Mouse (Mus musculus) MEL (cell line): ENCODE measurements at regions not wholly inside any gene's neighbourhood (a gene's known extent, or its start where the extent isn't known, plus 50 kb on each side); places are given as distances from the start of the nearest gene placed in this dataset.

ENCODE experiments used
- DNase-seq: peaks from one replicate; pipeline ENCODE4 v3.0.0; 2011; ENCODE audit warnings: low read depth, low spot score
- H3K27ac ChIP-seq: 2 replicates; pipeline ENCODE4 v1.5.1; 2012; ENCODE audit warnings: low read depth, mild to moderate bottlenecking, control low read depth, low read length, moderate library complexity; ENCODE audit not compliant: control insufficient read depth
- H3K27me3 ChIP-seq, 2 experiments: fragments of 150-350 bp in 1 of 2; sonication (generic) in 1 of 2; 2 replicates each; pipeline ENCODE4 v1.6.1; 2012; ENCODE audit warnings: low read length in 2 of 2, mild to moderate bottlenecking in 2 of 2, improper control_type of control experiment in 1 of 2, moderate library complexity in 1 of 2; ENCODE audit not compliant: insufficient read depth in 2 of 2, control insufficient read depth in 1 of 2
- H3K36me3 ChIP-seq, 2 experiments: 2 replicates each; pipeline ENCODE4 v1.6.1; 2012 to 2014; ENCODE audit warnings: low read length in 2 of 2, improper control_type of control experiment in 1 of 2, inconsistent platforms in 1 of 2, mild to moderate bottlenecking in 1 of 2; ENCODE audit not compliant: insufficient read depth in 2 of 2, control insufficient read depth in 1 of 2
- H3K4me1 ChIP-seq, 2 experiments: fragments of 150-350 bp in 1 of 2; sonication (generic) in 1 of 2; 2 replicates each; pipeline ENCODE4 v1.6.1; 2012; ENCODE audit warnings: low read length in 2 of 2, improper control_type of control experiment in 1 of 2, mild to moderate bottlenecking in 1 of 2; ENCODE audit not compliant: insufficient read depth in 2 of 2, control insufficient read depth in 1 of 2
- H3K4me3 ChIP-seq, 2 experiments: fragments of 150-350 bp in 1 of 2; sonication (generic) in 1 of 2; 2 replicates each; pipeline ENCODE4 v1.5.1; 2012; ENCODE audit warnings: low read depth in 2 of 2, low read length in 2 of 2, mild to moderate bottlenecking in 2 of 2, moderate library complexity in 2 of 2, control low read depth in 1 of 2, improper control_type of control experiment in 1 of 2; ENCODE audit not compliant: control insufficient read depth in 1 of 2, insufficient read depth in 1 of 2
- H3K79me2 ChIP-seq: 2 replicates; pipeline ENCODE4 v1.6.1; 2012; ENCODE audit warnings: mild to moderate bottlenecking, low read length, moderate library complexity; ENCODE audit not compliant: control insufficient read depth, poor library complexity, insufficient read depth
- H3K9ac ChIP-seq: 2 replicates; pipeline ENCODE4 v1.6.1; 2012; ENCODE audit warnings: low read depth, mild to moderate bottlenecking, control low read depth, low read length, moderate library complexity; ENCODE audit not compliant: control insufficient read depth, poor library complexity, severe bottlenecking
- H3K9me3 ChIP-seq: fragments of 150-350 bp; sonication (generic); replicated peaks from 2 replicates; pipeline ENCODE4 v1.6.1; 2012; ENCODE audit warnings: mild to moderate bottlenecking, low read length, improper control_type of control experiment, moderate library complexity; ENCODE audit not compliant: insufficient read depth
- BHLHE40 ChIP-seq: IDR thresholded peaks from 2 replicates; pipeline ENCODE4 v1.6.1; 2012; ENCODE audit warnings: low read depth, mild to moderate bottlenecking, inconsistent platforms, low read length, improper control_type of control experiment, borderline replicate concordance
- CHD2 ChIP-seq: IDR thresholded peaks from 2 replicates; pipeline ENCODE4 v1.6.1; 2011; ENCODE audit warnings: low read length, improper control_type of control experiment
- E2F4 ChIP-seq: IDR thresholded peaks from 2 replicates; pipeline ENCODE4 v1.6.1; 2011; ENCODE audit warnings: low read depth, low read length, improper control_type of control experiment, borderline replicate concordance
- MEF2A ChIP-seq: IDR thresholded peaks from 2 replicates; pipeline ENCODE4 v1.6.1; 2014; ENCODE audit warnings: low read depth, mild to moderate bottlenecking, inconsistent platforms, low read length, improper control_type of control experiment; ENCODE audit not compliant: poor library complexity, insufficient replicate concordance, severe bottlenecking; ENCODE audit errors: extremely low read depth
- MXI1 ChIP-seq: IDR thresholded peaks from 2 replicates; pipeline ENCODE4 v1.6.1; 2011; ENCODE audit warnings: mild to moderate bottlenecking, low read depth, low read length, improper control_type of control experiment
- MYC ChIP-seq: IDR thresholded peaks from 2 replicates; pipeline ENCODE4 v1.6.1; 2011; ENCODE audit warnings: low read depth, mild to moderate bottlenecking, low read length, improper control_type of control experiment, moderate library complexity
- POLR2AphosphoS2 ChIP-seq: IDR thresholded peaks from 2 replicates; pipeline ENCODE4 v1.6.1; 2011; ENCODE audit warnings: low read length, improper control_type of control experiment
- TAL1 ChIP-seq: IDR thresholded peaks from 2 replicates; pipeline ENCODE4 v1.6.1; 2012; ENCODE audit warnings: mild to moderate bottlenecking, inconsistent platforms, low read length, moderate library complexity, mixed read lengths
- TBP ChIP-seq: IDR thresholded peaks from 2 replicates; pipeline ENCODE4 v1.8.0; 2011; ENCODE audit warnings: low read depth, low read length, improper control_type of control experiment
- USF1 ChIP-seq: IDR thresholded peaks from 2 replicates; pipeline ENCODE4 v1.6.1; 2014; ENCODE audit warnings: low read depth, mild to moderate bottlenecking, inconsistent platforms, low read length, improper control_type of control experiment, moderate library complexity
- USF2 ChIP-seq, 2 experiments: IDR thresholded peaks; 2 replicates each; pipeline ENCODE4 v1.6.1; 2011 to 2012; ENCODE audit warnings: improper control_type of control experiment in 2 of 2, low read length in 2 of 2, borderline replicate concordance in 1 of 2, inconsistent platforms in 1 of 2, low read depth in 1 of 2, mild to moderate bottlenecking in 1 of 2; ENCODE audit not compliant: insufficient read depth in 1 of 2
- ZC3H11A ChIP-seq: IDR thresholded peaks from 2 replicates; pipeline ENCODE4 v1.6.1; 2012; ENCODE audit warnings: low read depth, mild to moderate bottlenecking, inconsistent platforms, low read length, improper control_type of control experiment
- ZNF384 ChIP-seq: IDR thresholded peaks from 2 replicates; pipeline ENCODE4 v1.6.1; 2012; ENCODE audit warnings: low read depth, mild to moderate bottlenecking, inconsistent platforms, low read length, improper control_type of control experiment

DNA sequence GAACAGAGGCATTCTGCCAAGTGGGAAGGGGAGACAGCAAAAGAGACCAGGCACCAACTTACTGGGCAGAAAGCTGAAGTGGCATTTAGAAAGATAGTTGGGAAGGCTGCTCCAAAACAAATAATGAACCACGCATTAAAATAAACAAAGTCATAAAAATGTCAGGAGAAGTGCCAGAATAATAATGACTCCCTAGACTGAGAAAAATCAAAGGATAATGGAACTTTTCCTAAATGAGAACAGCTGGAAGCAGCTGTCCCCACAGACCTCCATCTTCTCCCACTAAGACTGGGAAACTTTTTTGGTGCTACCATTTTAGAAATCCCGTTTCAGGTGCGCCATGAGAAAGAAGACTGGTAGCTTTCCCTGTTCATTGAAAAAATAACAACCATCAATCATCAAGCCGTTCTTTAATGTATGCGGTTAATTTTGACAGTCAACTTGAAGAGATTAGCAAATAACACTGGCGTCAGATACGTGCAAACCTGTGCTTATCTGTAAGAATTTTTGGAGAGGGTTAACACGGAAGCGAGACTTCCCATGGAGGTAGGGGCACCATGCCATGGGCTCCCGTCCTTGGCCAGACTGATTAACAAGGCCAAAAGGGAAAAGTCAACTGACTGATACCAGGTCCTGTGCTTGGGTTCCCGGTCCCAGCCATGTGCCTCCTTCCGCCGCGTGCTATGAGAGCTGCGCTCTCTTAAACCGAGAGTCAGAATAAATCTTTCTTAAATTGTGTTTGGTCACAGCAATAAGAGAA is 286.1 kb upstream of the Id4 start:
- no peak for DNase-seq
- Histone ChIP-seq H3K36me3 (no peaks in the 10 kb centered on the region), H3K9ac (no peak overlapping the region), H3K27ac (no peak overlapping the region), H3K9me3 (no peaks in the 10 kb centered on the region), H3K4me3 (no peak overlapping the region), H3K27me3 (no peaks in the 10 kb centered on the region), H3K79me2 (no peaks in the 10 kb centered on the region), H3K4me1 (no peaks in the 10 kb centered on the region)
- TF ChIP-seq ZNF384 (no peak), TAL1 (no peak), TBP (no peak), E2F4 (no peak), MXI1 (no peak), ZC3H11A (no peak), BHLHE40 (no peak), USF1 (no peak), MEF2A (no peak), USF2 (IDR thresholded peaks at IDR 0.05; ENCODE audit: borderline replicate concordance in 1 of 2, insufficient read depth in 1 of 2, low read depth in 1 of 2, low read length in 2 of 2) (no peak), MYC (no peak), CHD2 (no peak), POLR2AphosphoS2 (no peak)

DNA sequence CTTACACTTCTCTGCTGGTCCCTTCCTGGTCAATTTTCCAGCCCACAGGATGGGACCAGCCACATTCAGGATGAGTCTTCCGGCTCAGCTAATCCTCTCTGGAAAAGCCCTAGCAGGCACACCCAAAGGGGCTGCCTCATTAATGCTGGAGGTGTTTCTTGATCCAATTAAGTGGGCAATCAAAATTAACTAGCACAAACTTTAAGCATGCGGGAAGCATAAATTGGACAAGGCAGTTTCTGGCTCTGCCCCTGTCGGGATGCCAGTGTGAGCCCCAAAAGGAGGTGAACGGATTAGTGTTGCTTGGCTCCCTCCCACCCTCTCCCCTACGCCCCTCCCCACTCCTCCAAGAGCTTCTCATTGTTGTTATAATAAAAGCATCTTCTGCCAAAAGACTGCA is 262.5 kb upstream of the Id4 start:
- Histone ChIP-seq H3K9ac (no peak overlapping the region), H3K79me2 (no peaks in the 10 kb centered on the region), H3K27ac (no peak overlapping the region), H3K9me3 (no peaks in the 10 kb centered on the region), H3K4me3 (no peak overlapping the region), H3K4me1 (no peaks in the 10 kb centered on the region), H3K36me3 (no peaks in the 10 kb centered on the region), H3K27me3 (no peaks in the 10 kb centered on the region)
- TF ChIP-seq USF1 (no peak), BHLHE40 (no peak), TBP (no peak), POLR2AphosphoS2 (no peak)
- DNase-seq: no peak
